Mouse (Mus musculus) erythroblast, adult 5-6 weeks (primary cell): ENCODE results near the gene Ncor2. TPM values are rescaled to one million over a fixed set of nuclear protein-coding genes. Genes with fewer than 3 reads are reported as not detected.

Experiments used
- ATAC-seq: replicated peaks from 2 replicates; pipeline ENCODE4 v1.8.0; 2016; ENCODE audit warnings: moderate number of reproducible peaks, mild to moderate bottlenecking, moderate TSS enrichment, inconsistent platforms; ENCODE audit not compliant: poor library complexity, low FRiP score, severe bottlenecking
- total RNA-seq, 2 experiments: library from RNA; stranded (forward) in 1 of 2; stranded (reverse) in 1 of 2; fragments of 150-400 nt in 1 of 2; fragments of 200-764, 138-1000 nt in 1 of 2; gene quantifications; 2 replicates each; pipeline versions ENCODE4 v1.2.3 to v1.2.4; 2015 to 2017; ENCODE audit warnings: low replicate concordance in 2 of 2

The Ncor2 gene
- total RNA-seq, 2 experiments from 2014 or later, result 8.0 to 15.8 TPM

GRCm38 (mm10) chr5:125173868-125174267, 5.2 kb downstream of the Ncor2 start:
- no peak for ATAC-seq

- ATAC-seq, result no peak
Measured at GRCm38 (mm10) chr5:125172831-125173615, 6.0 kb downstream of the Ncor2 start.

- no peak for ATAC-seq
Measured at GRCm38 (mm10) chr5:125171259-125171658, 7.8 kb downstream of the Ncor2 start.

- ATAC-seq, result no peak
Measured at GRCm38 (mm10) chr5:125170107-125170842, 8.7 kb downstream of the Ncor2 start.

GRCm38 (mm10) chr5:125168101-125168500, 10.9 kb downstream of the Ncor2 start:
- no peak for ATAC-seq

- ATAC-seq, result no peak
Measured at GRCm38 (mm10) chr5:125167524-125167923, 11.5 kb downstream of the Ncor2 start.

- ATAC-seq, result no peak
Measured at GRCm38 (mm10) chr5:125165993-125166392, 13.0 kb downstream of the Ncor2 start.

GRCm38 (mm10) chr5:125164465-125165167, 14.4 kb downstream of the Ncor2 start:
- no peak for ATAC-seq

GRCm38 (mm10) chr5:125163441-125164050, 15.5 kb downstream of the Ncor2 start:
- ATAC-seq, result no peak

- no peak for ATAC-seq
Measured at GRCm38 (mm10) chr5:125162461-125162860, 16.6 kb downstream of the Ncor2 start.

GRCm38 (mm10) chr5:125159804-125160405, 19.1 kb downstream of the Ncor2 start:
- ATAC-seq, result no peak

- no peak for ATAC-seq
Measured at GRCm38 (mm10) chr5:125159293-125159692, 19.7 kb downstream of the Ncor2 start.

GRCm38 (mm10) chr5:125158232-125158961, 20.6 kb downstream of the Ncor2 start:
- no peak for ATAC-seq

GRCm38 (mm10) chr5:125157375-125158033, 21.5 kb downstream of the Ncor2 start:
- ATAC-seq, result no peak

GRCm38 (mm10) chr5:125156418-125157205, 22.4 kb downstream of the Ncor2 start:
- no peak for ATAC-seq

GRCm38 (mm10) chr5:125155451-125155850, 23.6 kb downstream of the Ncor2 start:
- no peak for ATAC-seq

- ATAC-seq, result no peak
Measured at GRCm38 (mm10) chr5:125154989-125155388, 24.0 kb downstream of the Ncor2 start.

- ATAC-seq, result no peak
Measured at GRCm38 (mm10) chr5:125154178-125154577, 24.8 kb downstream of the Ncor2 start.
